Mouse (Mus musculus) neural tube, embryonic 13.5 days (tissue): ENCODE data around the gene Calcoco1. TPM values are rescaled to one million over a fixed set of nuclear protein-coding genes. Genes with fewer than 3 reads are reported as not detected.
A peak's percentile ranks its signal among the peaks of the same experiment; 100 is the strongest.

Experiments used
- ATAC-seq: fragments of 200-750 bp; cut with Nextera tagmentation; 2 replicates; pipeline ENCODE4 v1.8.0; 2017; ENCODE audit warnings: low read depth, mild to moderate bottlenecking, moderate TSS enrichment, moderate library complexity
- H3K27ac ChIP-seq: fragments of 300-500 bp; sonication (generic); replicated peaks from 2 replicates; pipeline ENCODE4 v1.5.1; 2015; ENCODE audit warnings: moderate library complexity, mild to moderate bottlenecking, inconsistent platforms
- H3K27me3 ChIP-seq: fragments of 300-500 bp; sonication (generic); 2 replicates; pipeline ENCODE4 v1.6.1; 2015; ENCODE audit warnings: mild to moderate bottlenecking, inconsistent platforms
- H3K36me3 ChIP-seq: fragments of 300-500 bp; sonication (generic); 2 replicates; pipeline ENCODE4 v1.6.1; 2015; ENCODE audit warnings: mild to moderate bottlenecking, inconsistent platforms
- H3K4me1 ChIP-seq: fragments of 300-500 bp; sonication (generic); replicated peaks from 2 replicates; pipeline ENCODE4 v1.6.1; 2015; ENCODE audit warnings: inconsistent platforms
- H3K4me2 ChIP-seq: fragments of 300-500 bp; sonication (generic); 2 replicates; pipeline ENCODE4 v1.6.1; 2015; ENCODE audit warnings: inconsistent platforms, mild to moderate bottlenecking, moderate library complexity
- H3K4me3 ChIP-seq: fragments of 300-500 bp; sonication (generic); 2 replicates; pipeline ENCODE4 v1.5.1; 2015; ENCODE audit warnings: mild to moderate bottlenecking, inconsistent platforms
- H3K9ac ChIP-seq: fragments of 300-500 bp; sonication (generic); 2 replicates; pipeline ENCODE4 v1.6.1; 2015; ENCODE audit warnings: moderate library complexity, mild to moderate bottlenecking, inconsistent platforms
- H3K9me3 ChIP-seq: fragments of 300-500 bp; sonication (generic); 2 replicates; pipeline ENCODE4 v1.6.1; 2016; ENCODE audit warnings: inconsistent platforms
- WGBS: fragments of 180-500 bp; shearing (Covaris S2); methylation state at CpG from one replicate; pipeline ENCODE4 v1.1.7; 2015; 5-methylcytosine and 5-hydroxymethylcytosine counted together
- polyA plus RNA-seq: library from polyadenylated mRNA; unstranded; fragments of >200 nt; fragmentation: Nextera tagmentation; extraction: Ambion mirVana; gene quantifications from 2 replicates; pipeline ENCODE4 v1.2.1, GENCODE M21; 2015

The Calcoco1 gene
- polyA plus RNA-seq, 1 experiment from 2014 or later: 35.7 TPM

DNA sequence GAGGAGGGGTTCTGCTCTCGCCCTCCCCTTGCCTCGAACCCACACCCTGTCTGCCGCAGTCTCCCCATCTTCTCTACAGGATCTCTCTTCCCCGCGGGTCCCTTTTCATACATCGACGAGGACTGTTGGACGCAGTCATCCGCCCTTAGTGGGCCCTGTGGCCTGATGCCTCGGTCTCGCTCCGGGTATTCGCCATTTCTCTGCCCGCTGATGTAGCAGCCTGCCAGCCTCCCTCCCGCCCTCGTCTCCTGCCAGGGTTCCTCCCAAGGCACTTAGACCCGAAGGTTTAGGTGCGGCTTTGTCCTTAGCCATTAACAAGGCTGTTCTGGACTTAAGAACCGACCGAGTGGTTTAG, 25.3 kb upstream of the Calcoco1 start:
- Histone ChIP-seq H3K4me1 (peaks cover 70% of the 10 kb centered on the region), H3K9me3 (no peaks in the 10 kb centered on the region), H3K36me3 (no peaks in the 10 kb centered on the region), H3K4me2 (peak overlapping the region; percentile 85), H3K4me3 (peak overlapping the region; percentile 41), H3K9ac (peak overlapping the region; percentile 75), H3K27ac (peak overlapping the region; percentile 94), H3K27me3 (peaks cover 83% of the 10 kb centered on the region)
- ATAC-seq: no peak
- under 1% methylated on average over 20 of the region's 20 CpGs for WGBS

DNA sequence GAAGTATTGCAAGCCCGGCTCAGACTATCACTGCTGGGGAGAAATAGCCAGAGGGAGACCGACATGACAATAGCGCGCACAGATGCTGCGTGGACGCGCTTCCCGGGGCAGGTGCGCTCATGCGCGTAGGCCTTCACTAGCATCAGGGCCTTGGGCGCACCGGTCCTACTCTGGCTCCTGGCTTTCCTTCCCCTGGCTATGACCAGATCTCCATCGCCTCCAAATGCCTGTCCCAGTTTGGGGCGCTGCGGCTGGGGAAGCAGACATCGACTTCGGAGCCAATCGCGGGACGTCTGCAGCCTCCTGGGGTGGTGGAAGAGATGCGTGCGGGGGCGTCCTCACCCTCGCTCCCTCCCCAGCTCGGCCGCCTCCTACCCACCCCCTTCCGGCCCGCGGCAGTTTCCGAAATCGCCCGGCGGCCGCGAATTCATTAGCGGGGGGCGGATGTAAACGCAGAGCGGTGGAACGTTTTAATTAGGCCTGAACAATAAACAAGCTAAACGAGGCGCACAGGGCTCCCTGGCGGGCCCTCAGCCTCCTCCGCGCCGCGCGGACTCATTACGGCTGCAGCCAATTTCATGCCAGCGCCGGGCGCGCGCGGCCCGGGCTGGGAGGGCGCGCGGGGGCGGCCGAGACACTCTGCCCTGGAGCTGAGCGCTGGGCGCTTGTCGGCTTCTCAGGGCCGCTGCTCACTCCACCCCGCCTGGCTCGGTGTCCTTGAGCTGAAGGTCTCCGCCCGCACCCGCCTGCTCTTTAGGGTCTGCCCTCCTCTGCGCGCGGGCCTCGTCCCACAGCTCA, 24.7 kb upstream of the Calcoco1 start:
- no peaks in the 10 kb centered on the region for H3K36me3 ChIP-seq
- peaks cover 81% of the 10 kb centered on the region for H3K27me3 ChIP-seq
- peak; percentile 65 for ATAC-seq
- H3K4me1 ChIP-seq: peaks cover 70% of the 10 kb centered on the region
- H3K4me2 ChIP-seq: peak overlapping the region; percentile 85
- H3K9ac ChIP-seq: peak overlapping the region; percentile 75
- H3K9me3 ChIP-seq: no peaks in the 10 kb centered on the region
- H3K27ac ChIP-seq: peak overlapping the region; percentile 94
- H3K4me3 ChIP-seq: peak overlapping the region; percentile 41
- under 1% methylated on average over 75 of the region's 75 CpGs for WGBS

DNA sequence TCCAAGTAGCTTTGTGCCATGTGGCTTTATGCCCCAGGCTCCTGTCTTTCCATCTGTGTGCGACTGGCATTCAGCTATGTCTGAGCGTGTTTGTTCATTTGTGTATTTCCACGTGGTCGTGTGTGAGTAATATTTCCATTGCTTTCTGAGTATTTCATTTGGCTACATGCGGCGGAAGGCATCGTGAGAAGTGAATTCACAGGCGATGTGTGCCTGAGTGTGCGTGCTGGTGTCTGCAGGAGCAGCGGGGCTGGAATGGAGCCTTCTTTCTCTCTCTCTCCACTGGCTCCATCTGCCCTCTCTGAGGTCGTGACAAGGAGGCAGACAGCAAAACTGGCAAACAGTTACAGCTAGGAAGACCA, 24.1 kb upstream of the Calcoco1 start:
- peak overlapping the region; percentile 94 for H3K27ac ChIP-seq
- H3K4me3 ChIP-seq: peak overlapping the region; percentile 41
- H3K27me3 ChIP-seq: peaks cover 81% of the 10 kb centered on the region
- peaks cover 70% of the 10 kb centered on the region for H3K4me1 ChIP-seq
- no peak for ATAC-seq
- H3K4me2 ChIP-seq: peak overlapping the region; percentile 85
- WGBS: 9% methylated on average over 11 of the region's 11 CpGs
- H3K9me3 ChIP-seq: no peaks in the 10 kb centered on the region
- peak overlapping the region; percentile 75 for H3K9ac ChIP-seq
- H3K36me3 ChIP-seq: no peaks in the 10 kb centered on the region

DNA sequence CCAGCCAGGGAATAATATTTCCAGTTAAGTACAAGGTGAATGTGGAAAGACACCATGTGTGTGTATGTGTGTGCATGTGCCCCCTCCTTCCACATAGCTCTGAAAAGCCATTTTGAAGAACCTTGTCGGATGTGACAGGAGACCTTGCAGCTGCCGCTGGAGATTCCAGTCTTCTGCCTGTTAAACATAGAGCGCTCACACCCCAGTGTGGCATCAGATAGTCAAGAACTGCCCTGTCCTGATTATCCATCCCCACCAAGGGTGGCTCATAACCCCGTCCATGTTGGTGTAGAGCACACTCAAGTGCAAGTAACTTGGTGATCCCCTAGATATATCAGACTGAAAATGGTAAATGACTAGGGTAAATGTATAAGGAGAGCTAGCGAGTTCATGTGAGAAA, 23.4 kb upstream of the Calcoco1 start:
- Histone ChIP-seq H3K36me3 (no peaks in the 10 kb centered on the region), H3K4me1 (peaks cover 69% of the 10 kb centered on the region), H3K27me3 (peaks cover 79% of the 10 kb centered on the region), H3K4me3 (no peak overlapping the region), H3K27ac (peak overlapping the region; percentile 94), H3K4me2 (peak overlapping the region; percentile 6; the same call in 1 of the 2 replicates), H3K9ac (peak overlapping the region; percentile 75), H3K9me3 (no peaks in the 10 kb centered on the region)
- ATAC-seq: no peak
- WGBS: 32% methylated on average over 5 of the region's 5 CpGs

GRCm38 (mm10) chr15:102744831-102745230, 22.9 kb upstream of the Calcoco1 start:
- Histone ChIP-seq H3K4me1 (peaks cover 65% of the 10 kb centered on the region), H3K9me3 (no peaks in the 10 kb centered on the region), H3K4me3 (no peak overlapping the region), H3K36me3 (no peaks in the 10 kb centered on the region), H3K9ac (peak overlapping the region; percentile 62), H3K27me3 (peaks cover 76% of the 10 kb centered on the region), H3K27ac (peak overlapping the region; percentile 94), H3K4me2 (peak overlapping the region; percentile 10; the same call in 1 of the 2 replicates)
- ATAC-seq: no peak
- 12% methylated on average over 9 of the region's 9 CpGs for WGBS

DNA sequence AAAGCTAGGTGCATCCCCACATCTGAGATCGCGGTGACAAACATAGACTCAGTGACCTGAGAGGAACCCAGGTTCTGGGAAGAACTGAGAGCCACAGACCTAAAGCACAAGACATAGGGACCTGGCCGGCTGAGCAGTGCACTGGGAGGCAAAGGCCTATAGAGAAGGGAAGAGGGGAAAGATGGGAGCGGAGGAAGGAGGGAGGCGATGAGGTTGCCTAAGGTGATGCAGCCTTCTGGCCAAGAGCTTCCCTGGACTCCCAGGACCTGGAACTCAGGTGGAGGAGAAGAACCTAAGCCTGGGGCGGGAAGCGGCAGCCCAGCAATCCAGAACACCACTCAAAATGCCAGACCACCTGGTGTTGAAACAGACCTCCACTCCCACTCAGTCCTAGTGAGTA, 22.4 kb upstream of the Calcoco1 start:
- Histone ChIP-seq H3K4me3 (no peak overlapping the region), H3K4me1 (peaks cover 65% of the 10 kb centered on the region), H3K4me2 (peak overlapping the region; percentile 10; the same call in 1 of the 2 replicates), H3K9me3 (no peaks in the 10 kb centered on the region), H3K36me3 (no peaks in the 10 kb centered on the region), H3K9ac (peak overlapping the region; percentile 62), H3K27me3 (peaks cover 78% of the 10 kb centered on the region), H3K27ac (peak overlapping the region; percentile 94)
- no peak for ATAC-seq
- WGBS: 19% methylated on average over 7 of the region's 7 CpGs

- H3K9me3 ChIP-seq: no peaks in the 10 kb centered on the region
- H3K27me3 ChIP-seq: peaks cover 78% of the 10 kb centered on the region
- H3K27ac ChIP-seq: peak overlapping the region; percentile 94
- ATAC-seq: peak; percentile 59
- peak overlapping the region; percentile 10; the same call in 1 of the 2 replicates for H3K4me2 ChIP-seq
- H3K4me3 ChIP-seq: no peak overlapping the region
- H3K4me1 ChIP-seq: peaks cover 63% of the 10 kb centered on the region
- H3K9ac ChIP-seq: peak overlapping the region; percentile 62
- no peaks in the 10 kb centered on the region for H3K36me3 ChIP-seq
- under 1% methylated on average over 14 of the region's 14 CpGs for WGBS
Observed at GRCm38 (mm10) chr15:102743996-102744395, 22.0 kb upstream of the Calcoco1 start.

GRCm38 (mm10) chr15:102743196-102743595, 21.2 kb upstream of the Calcoco1 start:
- no peaks in the 10 kb centered on the region for H3K9me3 ChIP-seq
- no peaks in the 10 kb centered on the region for H3K36me3 ChIP-seq
- H3K9ac ChIP-seq: peak overlapping the region; percentile 62
- H3K4me1 ChIP-seq: peaks cover 55% of the 10 kb centered on the region
- no peak overlapping the region for H3K4me3 ChIP-seq
- no peak for ATAC-seq
- H3K27ac ChIP-seq: peak overlapping the region; percentile 94
- 17% methylated on average over 8 of the region's 8 CpGs for WGBS
- peaks cover 76% of the 10 kb centered on the region for H3K27me3 ChIP-seq
- H3K4me2 ChIP-seq: no peak overlapping the region

DNA sequence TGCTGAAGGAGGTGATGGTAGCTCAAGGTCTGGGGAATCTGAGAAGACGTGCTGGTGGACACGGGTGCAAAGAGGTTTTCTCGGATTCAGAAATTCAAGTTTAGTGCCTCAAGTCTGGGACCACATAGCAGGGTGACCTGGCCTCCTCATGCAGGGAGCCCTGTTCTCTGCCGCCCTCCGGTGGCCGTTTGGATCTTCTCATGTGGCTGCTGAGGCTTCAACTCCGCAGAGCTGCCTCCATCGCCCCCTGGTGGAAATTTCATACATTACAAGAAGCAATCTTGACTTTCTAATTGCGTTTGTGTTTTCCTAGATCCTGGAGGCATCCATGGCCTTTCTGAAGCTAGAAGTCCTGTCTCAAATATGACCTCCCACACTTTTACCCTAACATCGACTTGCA, 20.6 kb upstream of the Calcoco1 start:
- Histone ChIP-seq H3K4me3 (no peak overlapping the region), H3K9ac (0 out of 2 replicates have a peak overlapping the region, but pooled peaks have one; percentile 62), H3K4me2 (no peak overlapping the region), H3K9me3 (no peaks in the 10 kb centered on the region), H3K27ac (peak overlapping the region; percentile 94), H3K36me3 (no peaks in the 10 kb centered on the region), H3K4me1 (peaks cover 52% of the 10 kb centered on the region), H3K27me3 (peaks cover 76% of the 10 kb centered on the region)
- WGBS: 0% methylated on average over 10 of the region's 10 CpGs
- ATAC-seq: no peak

DNA sequence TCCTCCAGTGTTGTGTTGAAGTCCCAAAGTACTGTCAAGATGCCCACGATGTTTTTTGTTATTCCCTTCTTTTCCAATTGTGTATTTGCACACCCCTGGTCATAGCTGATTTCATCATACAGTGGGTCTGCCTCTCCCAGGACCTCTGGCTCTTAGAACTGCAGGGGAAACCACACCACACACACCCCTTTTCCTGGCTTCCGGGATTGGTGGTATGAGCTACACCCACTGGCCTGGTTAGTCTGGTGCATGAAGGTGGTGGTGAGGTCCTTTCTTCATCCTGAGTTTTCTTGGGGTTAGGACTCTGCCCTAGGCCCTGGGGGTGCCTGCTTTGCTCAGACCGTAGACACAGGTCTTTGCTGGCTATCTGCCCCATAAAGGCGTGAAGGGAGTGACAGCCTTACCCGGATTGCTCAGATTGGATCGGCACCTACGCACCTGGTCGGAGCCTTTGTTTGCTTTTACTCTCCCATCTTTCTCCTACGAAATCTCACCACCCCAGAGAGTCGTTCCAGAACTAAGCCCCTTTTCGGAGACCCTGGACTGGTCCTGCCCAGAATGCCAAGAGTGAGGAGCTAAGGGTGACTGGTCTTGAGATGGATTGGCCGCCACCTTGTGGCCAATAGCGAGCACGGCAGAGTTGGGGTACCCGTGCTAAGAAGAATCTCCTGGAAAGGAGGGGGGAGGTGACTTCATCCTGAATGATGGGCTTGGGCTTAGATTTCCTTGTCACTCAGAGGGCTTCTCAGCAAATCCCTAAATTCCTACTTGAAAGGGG, 17.7 kb upstream of the Calcoco1 start:
- H3K27ac ChIP-seq: no peak overlapping the region
- H3K36me3 ChIP-seq: no peaks in the 10 kb centered on the region
- 29% methylated on average over 15 of the region's 15 CpGs for WGBS
- H3K9ac ChIP-seq: no peak overlapping the region
- no peak overlapping the region for H3K4me2 ChIP-seq
- no peaks in the 10 kb centered on the region for H3K9me3 ChIP-seq
- no peak overlapping the region for H3K4me3 ChIP-seq
- H3K27me3 ChIP-seq: peaks cover 63% of the 10 kb centered on the region
- ATAC-seq: no peak
- H3K4me1 ChIP-seq: peaks cover 52% of the 10 kb centered on the region

DNA sequence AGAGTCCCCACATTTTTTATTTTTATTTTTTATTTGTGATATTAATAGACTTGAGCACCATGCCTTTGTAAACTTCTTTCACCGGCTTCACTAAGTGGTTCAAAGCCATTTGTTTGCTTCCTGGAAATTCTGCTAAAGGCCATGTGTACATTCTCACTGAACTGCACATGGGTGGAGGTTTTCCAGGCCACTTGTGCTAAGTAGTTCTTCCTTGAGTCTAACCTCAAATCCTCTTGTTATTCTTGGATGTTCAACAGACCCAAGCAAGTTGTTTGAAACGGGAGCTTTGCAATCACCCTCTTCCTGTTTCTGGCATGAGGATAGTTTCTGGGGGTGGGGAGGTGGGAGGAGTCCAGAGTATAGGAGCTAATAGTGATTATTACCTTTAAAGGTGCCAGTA, 16.5 kb upstream of the Calcoco1 start:
- Histone ChIP-seq H3K4me3 (no peak overlapping the region), H3K9ac (no peak overlapping the region), H3K4me1 (peaks cover 51% of the 10 kb centered on the region), H3K27ac (peak overlapping the region; percentile 89; the same call in 1 of the 2 replicates), H3K4me2 (no peak overlapping the region), H3K27me3 (peaks cover 59% of the 10 kb centered on the region), H3K36me3 (no peaks in the 10 kb centered on the region), H3K9me3 (no peaks in the 10 kb centered on the region)
- ATAC-seq: no peak
- WGBS: 58% methylated on average over 2 of the region's 2 CpGs

DNA sequence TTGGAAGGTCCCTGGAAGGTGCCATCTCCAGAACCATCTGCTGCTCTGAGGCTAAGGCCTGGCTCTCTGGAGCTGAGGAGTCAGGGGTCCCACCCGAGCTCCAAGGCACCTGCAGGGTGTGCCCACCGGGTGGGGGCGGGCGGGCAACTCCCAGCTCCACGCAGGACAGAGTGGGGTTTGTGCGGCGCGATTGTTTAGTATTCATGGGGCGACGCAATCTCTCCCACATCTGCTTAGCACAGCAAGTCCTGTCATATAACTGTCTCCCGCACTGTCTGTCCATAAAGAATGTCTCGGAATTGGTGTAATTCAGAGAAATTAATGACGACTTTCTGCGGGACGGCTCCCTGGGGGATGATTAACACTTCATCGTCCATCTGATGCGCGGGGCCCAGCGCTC, 15.1 kb upstream of the Calcoco1 start:
- peak; percentile 66 for ATAC-seq
- WGBS: 23% methylated on average over 19 of the region's 19 CpGs

More for the DNA sequence above, 15.1 kb upstream of the Calcoco1 start:
- no peak overlapping the region for H3K4me3 ChIP-seq
- H3K4me2 ChIP-seq: 0 out of 2 replicates have a peak overlapping the region, but pooled peaks have one; percentile 37
- H3K9me3 ChIP-seq: no peaks in the 10 kb centered on the region
- H3K9ac ChIP-seq: no peak overlapping the region
- H3K4me1 ChIP-seq: peaks cover 54% of the 10 kb centered on the region
- peak overlapping the region; percentile 89 for H3K27ac ChIP-seq
- peaks cover 66% of the 10 kb centered on the region for H3K27me3 ChIP-seq
- H3K36me3 ChIP-seq: no peaks in the 10 kb centered on the region
